Mouse (Mus musculus): ENCODE measurements at regions not wholly inside any gene's neighbourhood (a gene's known extent, or its start where the extent isn't known, plus 50 kb on each side); places are given as distances from the start of the nearest gene placed in this dataset.

DNA sequence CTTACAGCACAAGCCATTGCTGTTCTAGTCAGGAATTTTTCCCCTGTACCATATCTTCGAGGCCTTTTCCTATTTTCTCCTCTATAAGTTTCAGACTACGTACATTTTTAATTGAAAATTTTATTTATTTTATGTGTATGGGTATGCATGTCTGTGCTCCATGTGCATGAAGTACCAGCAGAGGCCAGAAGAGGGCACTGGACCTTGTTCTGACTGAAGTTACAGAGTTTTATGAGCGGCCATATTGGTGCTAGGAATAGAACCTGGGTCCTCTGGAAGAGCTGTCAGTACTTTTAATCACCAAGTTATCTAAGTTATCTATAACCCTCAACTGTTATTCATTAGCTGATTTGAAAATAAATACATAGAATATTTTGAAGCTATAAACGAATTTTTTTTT is 108.5 kb downstream of the Kcnrg start:
- no peak for TF ChIP-seq CTCF (IDR thresholded peaks at IDR 0.05; ENCODE audit: borderline replicate concordance, control insufficient read depth, extremely low read depth, insufficient read depth, low read length, poor library complexity)
- no peak for TF ChIP-seq POLR2A (IDR thresholded peaks at IDR 0.05; ENCODE audit: control insufficient read depth, extremely low read depth, insufficient read depth, low read length, poor library complexity)

Data from thymus, adult 2 months (tissue).